Mouse (Mus musculus) ES-E14 (cell line): ENCODE data around the gene Invs. TPM values are rescaled to one million over a fixed set of nuclear protein-coding genes. Genes with fewer than 3 reads are reported as not detected.
A peak's percentile ranks its signal among the peaks of the same experiment; 100 is the strongest.

Source experiments
- DNase-seq: peaks from one replicate; pipeline ENCODE4 v3.0.0-alpha.2; 2013; ENCODE audit warnings: low read depth, low spot score
- H3K27ac ChIP-seq: 2 replicates; pipeline ENCODE4 v1.5.1; 2012; ENCODE audit warnings: low read depth, mild to moderate bottlenecking, low read length, moderate library complexity, mixed read lengths; ENCODE audit not compliant: poor library complexity, insufficient read depth, severe bottlenecking
- H3K36me3 ChIP-seq: 2 replicates; pipeline ENCODE4 v1.6.1; 2012; ENCODE audit warnings: mild to moderate bottlenecking, low read length, moderate library complexity, mixed read lengths; ENCODE audit not compliant: control insufficient read depth, poor library complexity, insufficient read depth, severe bottlenecking
- H3K4me1 ChIP-seq, 2 experiments: fragments of 150-350 bp in 1 of 2; sonication (generic) in 1 of 2; 2 replicates each; pipeline ENCODE4 v1.6.1; 2012; ENCODE audit warnings: low read length in 2 of 2, mild to moderate bottlenecking in 1 of 2, mixed read lengths in 1 of 2; ENCODE audit not compliant: control insufficient read depth in 2 of 2, insufficient read depth in 2 of 2, poor library complexity in 1 of 2
- H3K4me3 ChIP-seq, 2 experiments: fragments of 150-350 bp in 1 of 2; sonication (generic) in 1 of 2; 2 replicates each; pipeline ENCODE4 v1.5.1; 2012; ENCODE audit warnings: low read length in 2 of 2, low read depth in 1 of 2, mild to moderate bottlenecking in 1 of 2, mixed read lengths in 1 of 2; ENCODE audit not compliant: insufficient read depth in 1 of 2, poor library complexity in 1 of 2, severe bottlenecking in 1 of 2
- H3K9ac ChIP-seq: 2 replicates; pipeline ENCODE4 v1.6.1; 2012; ENCODE audit warnings: low read depth, mild to moderate bottlenecking, low read length, mixed read lengths; ENCODE audit not compliant: poor library complexity, insufficient read depth, severe bottlenecking
- H3K9me3 ChIP-seq: fragments of 150-350 bp; sonication (generic); 2 replicates; pipeline ENCODE4 v1.6.1; 2012; ENCODE audit warnings: low read depth, mild to moderate bottlenecking, low read length; ENCODE audit not compliant: control insufficient read depth, insufficient read depth
- CHD2 ChIP-seq: IDR thresholded peaks from 2 replicates; pipeline ENCODE4 v1.6.1; 2014; ENCODE audit warnings: mild to moderate bottlenecking, low read depth, low read length, inconsistent platforms
- HCFC1 ChIP-seq: IDR thresholded peaks from 2 replicates; pipeline ENCODE4 v1.6.1; 2012; ENCODE audit warnings: low read length, inconsistent platforms, borderline replicate concordance; ENCODE audit not compliant: insufficient read depth
- MAFK ChIP-seq: IDR thresholded peaks from 2 replicates; pipeline ENCODE4 v1.6.1; 2014; ENCODE audit warnings: mild to moderate bottlenecking, low read depth, low read length, inconsistent platforms; ENCODE audit not compliant: insufficient read depth
- ZC3H11A ChIP-seq: IDR thresholded peaks from 2 replicates; pipeline ENCODE4 v1.6.1; 2012; ENCODE audit warnings: low read depth, mild to moderate bottlenecking, inconsistent platforms, low read length, borderline replicate concordance
- ZNF384 ChIP-seq: IDR thresholded peaks from 2 replicates; pipeline ENCODE4 v1.6.1; 2012; ENCODE audit warnings: low read depth, low read length, inconsistent platforms
- in situ Hi-C, 2 experiments: fragments of 600-800 bp; cut with MboI; formaldehyde crosslinking; loops; one replicate each; pipeline ENCODE4 v1.15.1; 2025; ENCODE audit warnings: low sequenced_read_pairs in 2 of 2, inconsistent platforms in 1 of 2; ENCODE audit not compliant: unreplicated experiment in 2 of 2
- total RNA-seq: library from RNA; depleted of rRNA; stranded (reverse); fragments of 300-350 nt; gene quantifications from 2 replicates; pipeline ENCODE4 v1.2.3, GENCODE M21; 2012

Invs gene
- total RNA-seq, 1 experiment = 3.6 TPM

DNA sequence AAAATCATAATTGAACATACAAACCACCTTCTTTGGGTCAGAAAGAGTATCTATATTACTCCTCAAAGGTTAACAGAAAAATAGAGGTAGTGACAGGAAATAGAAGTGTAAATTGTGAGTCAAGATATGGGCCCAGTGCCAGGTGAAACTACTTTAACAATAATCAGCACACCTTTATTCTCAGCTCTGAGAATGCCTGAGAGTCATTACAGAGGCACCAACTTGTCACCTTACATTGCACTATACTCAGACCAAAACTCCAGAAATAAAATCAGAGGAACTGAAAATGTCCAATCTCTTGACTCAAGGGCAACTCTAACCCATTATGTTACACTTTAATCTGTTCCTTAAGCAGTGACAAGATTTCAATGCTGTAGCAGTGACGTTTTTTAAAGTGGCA, 11.4 kb upstream of the Invs start:
- H3K9ac ChIP-seq = no peak overlapping the region
- H3K4me3 ChIP-seq = no peak overlapping the region
- no peaks in the 10 kb centered on the region for H3K9me3 ChIP-seq
- H3K4me1 ChIP-seq = no peaks in the 10 kb centered on the region; a peak in 1 of 4 replicates
- H3K36me3 ChIP-seq = no peaks in the 10 kb centered on the region
- TF ChIP-seq CHD2 (no peak), HCFC1 (no peak), ZNF384 (no peak), ZC3H11A (no peak), MAFK (no peak)
- H3K27ac ChIP-seq = no peak overlapping the region
- DNase-seq = no peak
- in situ Hi-C loops = no loop called here

DNA sequence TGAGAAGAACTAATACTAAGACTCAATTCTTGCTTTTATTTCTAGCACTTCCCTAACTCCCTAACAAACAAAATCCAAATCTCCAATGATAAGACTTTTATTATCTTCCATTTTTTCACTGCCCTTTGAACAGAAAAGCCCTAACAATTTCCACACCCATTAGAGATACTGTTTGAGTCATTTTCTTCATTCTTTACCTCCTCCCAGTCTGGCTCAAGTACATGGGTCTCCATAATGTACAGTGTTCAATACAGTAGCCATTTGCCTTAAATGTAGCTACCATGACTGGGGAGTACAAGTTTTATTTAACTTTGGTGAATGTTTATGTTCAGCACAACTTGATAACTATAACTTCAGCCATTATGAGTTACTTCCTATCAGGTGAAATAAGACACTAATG, 9.0 kb upstream of the Invs start:
- Histone ChIP-seq H3K36me3 (no peaks in the 10 kb centered on the region), H3K27ac (no peak overlapping the region), H3K9me3 (no peaks in the 10 kb centered on the region), H3K9ac (no peak overlapping the region), H3K4me1 (no peaks in the 10 kb centered on the region; a peak in 1 of 4 replicates), H3K4me3 (no peak overlapping the region)
- DNase-seq = no peak
- TF ChIP-seq CHD2 (no peak), ZC3H11A (no peak), HCFC1 (no peak), ZNF384 (no peak), MAFK (no peak)
- in situ Hi-C loops = no loop called here

DNA sequence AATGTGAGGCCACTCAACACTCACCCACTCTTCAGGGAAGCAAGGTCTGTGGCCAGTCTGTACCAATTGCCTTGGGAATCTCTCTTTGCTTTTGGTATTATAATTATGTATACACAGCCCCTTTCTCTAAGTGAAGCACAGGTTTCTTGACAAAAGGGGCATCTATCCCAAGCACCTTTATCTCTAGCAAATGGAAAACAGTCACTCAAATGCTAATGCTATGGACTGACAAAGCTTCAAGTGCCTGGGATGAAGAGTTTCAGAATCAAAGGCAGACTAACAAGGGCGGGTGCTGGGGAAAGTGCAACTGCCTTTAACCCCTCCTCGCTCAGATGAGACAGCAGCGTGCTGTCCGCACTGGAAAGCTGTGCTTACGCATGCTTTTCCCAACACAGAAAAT, 7.7 kb upstream of the Invs start:
- in situ Hi-C loops = no loop called here
- TF ChIP-seq MAFK (no peak), CHD2 (no peak), ZC3H11A (no peak), ZNF384 (no peak), HCFC1 (no peak)
- Histone ChIP-seq H3K27ac (no peak overlapping the region), H3K9me3 (no peaks in the 10 kb centered on the region), H3K36me3 (no peaks in the 10 kb centered on the region), H3K9ac (no peak overlapping the region), H3K4me3 (no peak overlapping the region), H3K4me1 (no peaks in the 10 kb centered on the region; a peak in 1 of 4 replicates)
- DNase-seq = peak; percentile 49

- in situ Hi-C loops = no loop called here
- H3K4me1 ChIP-seq = no peaks in the 10 kb centered on the region; a peak in 2 of 4 replicates
- H3K9me3 ChIP-seq = no peaks in the 10 kb centered on the region
- H3K4me3 ChIP-seq = no peak overlapping the region
- DNase-seq = no peak
- H3K36me3 ChIP-seq = no peaks in the 10 kb centered on the region
- TF ChIP-seq MAFK (no peak), CHD2 (no peak), HCFC1 (no peak), ZNF384 (no peak), ZC3H11A (no peak)
- H3K9ac ChIP-seq = no peak overlapping the region
- no peak overlapping the region for H3K27ac ChIP-seq
Observed at GRCm38 (mm10) chr4:48273119-48273829, 6.3 kb upstream of the Invs start.

DNA sequence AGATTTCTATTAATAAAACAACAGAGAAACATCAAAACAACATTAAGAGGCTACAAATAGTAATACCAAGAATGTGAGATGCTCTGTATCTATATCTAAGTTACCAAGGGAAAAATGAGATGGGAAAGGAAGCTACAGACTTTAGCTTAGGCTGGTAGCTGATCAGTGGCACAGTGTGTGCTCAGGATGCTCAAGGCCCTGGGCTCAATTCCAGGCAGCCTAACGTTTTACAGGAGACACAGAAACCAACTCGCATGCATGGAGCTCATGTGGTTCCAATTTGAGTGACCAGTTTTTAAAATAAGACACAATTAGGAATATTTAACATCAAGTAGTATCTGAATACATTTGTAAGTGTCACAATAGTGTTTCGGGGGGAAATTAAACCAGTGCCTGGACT, 3.8 kb upstream of the Invs start:
- peaks cover 0 to 2% of the 10 kb centered on the region in 2 experiments; a peak in 2 of 4 replicates for H3K4me1 ChIP-seq
- H3K4me3 ChIP-seq = no peak overlapping the region
- no peak for TF ChIP-seq HCFC1
- TF ChIP-seq CHD2 = no peak
- no peak for TF ChIP-seq MAFK
- TF ChIP-seq ZNF384 = no peak
- TF ChIP-seq ZC3H11A = no peak
- no peaks in the 10 kb centered on the region for H3K9me3 ChIP-seq
- in situ Hi-C loops = no loop called here
- no peak overlapping the region for H3K27ac ChIP-seq
- no peak overlapping the region for H3K9ac ChIP-seq
- DNase-seq = no peak
- H3K36me3 ChIP-seq = no peaks in the 10 kb centered on the region
